Mouse (Mus musculus): ENCODE results near the gene Add3. TPM values are rescaled to one million over a fixed set of nuclear protein-coding genes. Genes with fewer than 3 reads are reported as not detected.

Gene Add3
- polyA plus RNA-seq, 1 experiment from 2014 or later = 29.5 TPM

GRCm38 (mm10) chr19:53119255-53119795, 20.9 kb upstream of the Add3 start:
- no peaks in the 10 kb centered on the region for H3K4me1 ChIP-seq (replicated peaks)
- no peaks in the 10 kb centered on the region for H3K36me3 ChIP-seq
- no peak overlapping the region for H3K27ac ChIP-seq
- WGBS (ENCODE audit: insufficient replicate concordance) = 42% methylated on average over 8 of the region's 8 CpGs
- H3K4me2 ChIP-seq = no peak overlapping the region
- no peak overlapping the region for H3K4me3 ChIP-seq (replicated peaks)
- H3K9ac ChIP-seq = no peak overlapping the region
- H3K9me3 ChIP-seq (replicated peaks) = no peaks in the 10 kb centered on the region
- H3K27me3 ChIP-seq = no peaks in the 10 kb centered on the region
- no peak for DNase-seq
- no peak for ATAC-seq (ENCODE audit: low read depth)

GRCm38 (mm10) chr19:53120483-53120882, 19.8 kb upstream of the Add3 start:
- Histone ChIP-seq H3K4me1 (replicated peaks) (peaks cover 2% of the 10 kb centered on the region), H3K27ac (no peak overlapping the region), H3K9ac (no peak overlapping the region), H3K27me3 (no peaks in the 10 kb centered on the region), H3K36me3 (no peaks in the 10 kb centered on the region), H3K4me3 (replicated peaks) (no peak overlapping the region), H3K9me3 (replicated peaks) (no peaks in the 10 kb centered on the region), H3K4me2 (no peak overlapping the region)
- ATAC-seq (ENCODE audit: low read depth) = no peak
- WGBS (ENCODE audit: insufficient replicate concordance) = 67% methylated on average over 3 of the region's 3 CpGs
- no peak for DNase-seq

GRCm38 (mm10) chr19:53122641-53123241, 17.5 kb upstream of the Add3 start:
- no peaks in the 10 kb centered on the region for H3K9me3 ChIP-seq (replicated peaks)
- no peaks in the 10 kb centered on the region for H3K36me3 ChIP-seq
- no peak overlapping the region for H3K4me2 ChIP-seq
- no peak overlapping the region for H3K9ac ChIP-seq
- no peak overlapping the region for H3K27ac ChIP-seq
- H3K27me3 ChIP-seq = no peaks in the 10 kb centered on the region
- peaks cover 24% of the 10 kb centered on the region for H3K4me1 ChIP-seq (replicated peaks)
- H3K4me3 ChIP-seq (replicated peaks) = no peak overlapping the region
- no peak for DNase-seq
- ATAC-seq (ENCODE audit: low read depth) = no peak
- WGBS (ENCODE audit: insufficient replicate concordance) = 46% methylated on average over 6 of the region's 6 CpGs

- Histone ChIP-seq H3K36me3 (no peaks in the 10 kb centered on the region), H3K9me3 (replicated peaks) (no peaks in the 10 kb centered on the region), H3K4me1 (replicated peaks) (peaks cover 29% of the 10 kb centered on the region), H3K27me3 (no peaks in the 10 kb centered on the region), H3K9ac (no peak overlapping the region), H3K4me3 (replicated peaks) (no peak overlapping the region), H3K27ac (no peak overlapping the region), H3K4me2 (no peak overlapping the region)
- DNase-seq (no peak), ATAC-seq (ENCODE audit: low read depth) (no peak)
- WGBS (ENCODE audit: insufficient replicate concordance) = 50% methylated on average over 5 of the region's 5 CpGs
These were observed 16.9 kb upstream of the Add3 start for GRCm38 (mm10) chr19:53123301-53123700.

GRCm38 (mm10) chr19:53125679-53126078, 14.6 kb upstream of the Add3 start:
- DNase-seq = no peak
- ATAC-seq (ENCODE audit: low read depth) = no peak
- no peak overlapping the region for H3K27ac ChIP-seq
- no peaks in the 10 kb centered on the region for H3K9me3 ChIP-seq (replicated peaks)
- peaks cover 44% of the 10 kb centered on the region for H3K4me1 ChIP-seq (replicated peaks)
- no peak overlapping the region for H3K4me2 ChIP-seq
- peaks cover 5% of the 10 kb centered on the region; the same call in 1 of the 2 replicates for H3K27me3 ChIP-seq
- H3K36me3 ChIP-seq = no peaks in the 10 kb centered on the region
- 30% methylated on average over 2 of the region's 2 CpGs for WGBS (ENCODE audit: insufficient replicate concordance)
- no peak overlapping the region for H3K9ac ChIP-seq
- no peak overlapping the region for H3K4me3 ChIP-seq (replicated peaks)

- peaks cover 12% of the 10 kb centered on the region; the same call in 1 of the 2 replicates for H3K27me3 ChIP-seq
- ATAC-seq (ENCODE audit: low read depth) = peak; percentile 75
- peak overlapping the region; percentile 33 for H3K4me2 ChIP-seq
- no peak overlapping the region for H3K4me3 ChIP-seq (replicated peaks)
- no peaks in the 10 kb centered on the region for H3K36me3 ChIP-seq
- H3K9ac ChIP-seq = peak overlapping the region; percentile 2; the same call in 1 of the 2 replicates
- 35% methylated on average over 4 of the region's 4 CpGs for WGBS (ENCODE audit: insufficient replicate concordance)
- H3K27ac ChIP-seq = 0 out of 2 replicates have a peak overlapping the region, but pooled peaks have one; percentile 37
- peaks cover 44% of the 10 kb centered on the region for H3K4me1 ChIP-seq (replicated peaks)
- no peaks in the 10 kb centered on the region for H3K9me3 ChIP-seq (replicated peaks)
- peak; percentile 34 for DNase-seq
These were observed 13.7 kb upstream of the Add3 start for GRCm38 (mm10) chr19:53126546-53126945.

- ATAC-seq (ENCODE audit: low read depth) (no peak), DNase-seq (no peak)
- Histone ChIP-seq H3K36me3 (no peaks in the 10 kb centered on the region), H3K9ac (no peak overlapping the region), H3K9me3 (replicated peaks) (no peaks in the 10 kb centered on the region), H3K4me3 (replicated peaks) (no peak overlapping the region), H3K4me1 (replicated peaks) (peaks cover 44% of the 10 kb centered on the region), H3K4me2 (peak overlapping the region; percentile 19; the same call in 1 of the 2 replicates), H3K27ac (peak overlapping the region; percentile 43; the same call in 1 of the 2 replicates), H3K27me3 (peaks cover 12% of the 10 kb centered on the region; the same call in 1 of the 2 replicates)
- WGBS (ENCODE audit: insufficient replicate concordance) = 41% methylated on average over 18 of the region's 18 CpGs
These were observed 12.6 kb upstream of the Add3 start for GRCm38 (mm10) chr19:53127320-53128291.

GRCm38 (mm10) chr19:53128494-53129337, 11.5 kb upstream of the Add3 start:
- ATAC-seq (ENCODE audit: low read depth) (no peak; the same call in 1 of the 2 replicates), DNase-seq (no peak)
- Histone ChIP-seq H3K27me3 (peaks cover 17% of the 10 kb centered on the region; the same call in 1 of the 2 replicates), H3K36me3 (no peaks in the 10 kb centered on the region), H3K4me1 (replicated peaks) (peaks cover 44% of the 10 kb centered on the region), H3K4me3 (replicated peaks) (0 out of 2 replicates have a peak overlapping the region, but pooled peaks have one; percentile 3), H3K9me3 (replicated peaks) (no peaks in the 10 kb centered on the region), H3K9ac (no peak overlapping the region), H3K4me2 (peak overlapping the region; percentile 19; the same call in 1 of the 2 replicates), H3K27ac (no peak overlapping the region; the same call in 1 of the 2 replicates)
- 22% methylated on average over 13 of the region's 13 CpGs for WGBS (ENCODE audit: insufficient replicate concordance)

GRCm38 (mm10) chr19:53130399-53131175, 9.7 kb upstream of the Add3 start:
- DNase-seq (no peak), ATAC-seq (ENCODE audit: low read depth) (no peak)
- no peak overlapping the region for H3K4me3 ChIP-seq (replicated peaks)
- H3K9me3 ChIP-seq (replicated peaks) = no peaks in the 10 kb centered on the region
- peaks cover 41% of the 10 kb centered on the region for H3K4me1 ChIP-seq (replicated peaks)
- no peak overlapping the region for H3K4me2 ChIP-seq
- no peak overlapping the region for H3K9ac ChIP-seq
- H3K27ac ChIP-seq = no peak overlapping the region
- WGBS (ENCODE audit: insufficient replicate concordance) = 70% methylated on average over 16 of the region's 16 CpGs
- H3K27me3 ChIP-seq = peaks cover 17% of the 10 kb centered on the region; the same call in 1 of the 2 replicates
- no peaks in the 10 kb centered on the region for H3K36me3 ChIP-seq

GRCm38 (mm10) chr19:53132471-53132870, 7.8 kb upstream of the Add3 start:
- H3K36me3 ChIP-seq = no peaks in the 10 kb centered on the region
- H3K9ac ChIP-seq = no peak overlapping the region
- ATAC-seq (ENCODE audit: low read depth) = no peak
- H3K4me1 ChIP-seq (replicated peaks) = peaks cover 23% of the 10 kb centered on the region
- no peak overlapping the region for H3K4me3 ChIP-seq (replicated peaks)
- H3K27ac ChIP-seq = no peak overlapping the region
- DNase-seq = no peak
- H3K9me3 ChIP-seq (replicated peaks) = no peaks in the 10 kb centered on the region
- H3K27me3 ChIP-seq = peaks cover 17% of the 10 kb centered on the region; the same call in 1 of the 2 replicates
- 70% methylated on average over 10 of the region's 10 CpGs for WGBS (ENCODE audit: insufficient replicate concordance)
- H3K4me2 ChIP-seq = no peak overlapping the region
